Mouse (Mus musculus): Measurements from ENCODE around the gene Cldn13. TPM values are rescaled to one million over a fixed set of nuclear protein-coding genes. Genes with fewer than 3 reads are reported as not detected.
"Not testable (repeated sequence)": the region's sequence is repeated elsewhere in the genome, so short reads cannot be mapped to it uniquely, and the experiment has no call there.

Gene Cldn13
- 0.31 TPM in 1 of 2 replicates, not detected in the other for polyA plus RNA-seq (2015; fragmentation: Nextera tagmentation; extraction: Ambion mirVana)

GRCm38 (mm10) chr5:134915311-134915710 is at the start of gene Cldn13:
TSS of gene Cldn13 (minus strand) at chr5:134915526.
- Histone ChIP-seq H3K27ac (no peak within 1 kb of the TSS), H3K36me3 (no peaks in the 10 kb centered on the region), H3K9me3 (0 out of 2 replicates have a peak, but pooled peaks cover 6% of the 10 kb centered on the region), H3K4me2 (no peak within 1 kb of the TSS), H3K4me1 (replicated peaks) (no peaks in the 10 kb centered on the region), H3K27me3 (no peaks in the 10 kb centered on the region), H3K4me3 (no peak within 1 kb of the TSS), H3K9ac (no peak within 1 kb of the TSS)
- no peak for ATAC-seq (ENCODE audit: low FRiP score)
- 87% methylated on average over 8 of the region's 8 CpGs for WGBS

GRCm38 (mm10) chr5:134964655-134965054 is 49.3 kb upstream of the Cldn13 start:
- H3K36me3 ChIP-seq; H3K9me3 ChIP-seq; H3K4me2 ChIP-seq; H3K4me3 ChIP-seq; ATAC-seq (ENCODE audit: low FRiP score); H3K27ac ChIP-seq; H3K9ac ChIP-seq: not testable (repeated sequence)
- H3K27me3 ChIP-seq, result peaks cover 26% of the 10 kb centered on the region; the same call in 1 of the 2 replicates
- H3K4me1 ChIP-seq (replicated peaks), result peaks cover 12% of the 10 kb centered on the region

- H3K36me3 ChIP-seq, result no peaks in the 10 kb centered on the region
- no peak overlapping the region for H3K27ac ChIP-seq
- H3K4me1 ChIP-seq (replicated peaks), result peaks cover 12% of the 10 kb centered on the region
- no peak overlapping the region for H3K4me3 ChIP-seq
- peaks cover 26% of the 10 kb centered on the region; the same call in 1 of the 2 replicates for H3K27me3 ChIP-seq
- 29% methylated on average over 5 of the region's 5 CpGs for WGBS
- no peak for ATAC-seq (ENCODE audit: low FRiP score)
- H3K9ac ChIP-seq, result no peak overlapping the region
- no peak overlapping the region for H3K4me2 ChIP-seq
- no peaks in the 10 kb centered on the region for H3K9me3 ChIP-seq
Observed at GRCm38 (mm10) chr5:134963546-134963945, 48.2 kb upstream of the Cldn13 start.

- no peak for ATAC-seq (ENCODE audit: low FRiP score)
- 96% methylated on average over 2 of the region's 2 CpGs for WGBS
- no peaks in the 10 kb centered on the region for H3K36me3 ChIP-seq
- H3K27me3 ChIP-seq, result peaks cover 11% of the 10 kb centered on the region; the same call in 1 of the 2 replicates
- no peak overlapping the region for H3K4me3 ChIP-seq
- peaks cover 9% of the 10 kb centered on the region for H3K4me1 ChIP-seq (replicated peaks)
- no peaks in the 10 kb centered on the region for H3K9me3 ChIP-seq
- H3K4me2 ChIP-seq, result no peak overlapping the region
- H3K9ac ChIP-seq, result no peak overlapping the region
- H3K27ac ChIP-seq, result no peak overlapping the region
Observed at GRCm38 (mm10) chr5:134961519-134961918, 46.2 kb upstream of the Cldn13 start.

GRCm38 (mm10) chr5:134960430-134960829 is 45.1 kb upstream of the Cldn13 start:
- H3K9me3 ChIP-seq, result no peaks in the 10 kb centered on the region
- no peaks in the 10 kb centered on the region for H3K36me3 ChIP-seq
- ATAC-seq (ENCODE audit: low FRiP score), result no peak
- H3K27ac ChIP-seq, result no peak overlapping the region
- 0 out of 2 replicates have a peak, but pooled peaks cover 3% of the 10 kb centered on the region for H3K27me3 ChIP-seq
- no peak overlapping the region for H3K9ac ChIP-seq
- 82% methylated on average over 2 of the region's 2 CpGs for WGBS
- no peaks in the 10 kb centered on the region for H3K4me1 ChIP-seq (replicated peaks)
- H3K4me2 ChIP-seq, result no peak overlapping the region
- no peak overlapping the region for H3K4me3 ChIP-seq

- Histone ChIP-seq H3K36me3 (no peaks in the 10 kb centered on the region), H3K9me3 (no peaks in the 10 kb centered on the region), H3K4me3 (no peak overlapping the region), H3K4me1 (replicated peaks) (no peaks in the 10 kb centered on the region), H3K27me3 (0 out of 2 replicates have a peak, but pooled peaks cover under 1% of the 10 kb centered on the region), H3K9ac (no peak overlapping the region), H3K27ac (no peak overlapping the region), H3K4me2 (no peak overlapping the region)
- no peak for ATAC-seq (ENCODE audit: low FRiP score)
- 84% methylated on average over 7 of the region's 7 CpGs for WGBS
Observed at GRCm38 (mm10) chr5:134959114-134959513, 43.8 kb upstream of the Cldn13 start.

- no peaks in the 10 kb centered on the region for H3K36me3 ChIP-seq
- H3K4me1 ChIP-seq (replicated peaks), result no peaks in the 10 kb centered on the region
- H3K27ac ChIP-seq, result no peak overlapping the region
- ATAC-seq (ENCODE audit: low FRiP score), result no peak
- no peak overlapping the region for H3K9ac ChIP-seq
- H3K27me3 ChIP-seq, result 0 out of 2 replicates have a peak, but pooled peaks cover 3% of the 10 kb centered on the region
- H3K9me3 ChIP-seq, result no peaks in the 10 kb centered on the region
- no peak overlapping the region for H3K4me2 ChIP-seq
- WGBS, result 78% methylated on average over 5 of the region's 5 CpGs
- H3K4me3 ChIP-seq, result no peak overlapping the region
Observed at GRCm38 (mm10) chr5:134955491-134955890, 40.2 kb upstream of the Cldn13 start.

GRCm38 (mm10) chr5:134951053-134951884 is 35.9 kb upstream of the Cldn13 start:
- no peaks in the 10 kb centered on the region for H3K9me3 ChIP-seq
- H3K9ac ChIP-seq, result no peak overlapping the region
- no peaks in the 10 kb centered on the region for H3K36me3 ChIP-seq
- no peak overlapping the region for H3K4me2 ChIP-seq
- peaks cover 8% of the 10 kb centered on the region; the same call in 1 of the 2 replicates for H3K4me1 ChIP-seq (replicated peaks)
- peaks cover 24% of the 10 kb centered on the region for H3K27me3 ChIP-seq
- H3K27ac ChIP-seq, result no peak overlapping the region
- no peak for ATAC-seq (ENCODE audit: low FRiP score)
- H3K4me3 ChIP-seq, result no peak overlapping the region
- WGBS, result 55% methylated on average over 19 of the region's 19 CpGs

GRCm38 (mm10) chr5:134948085-134948439 is 32.7 kb upstream of the Cldn13 start:
- no peak overlapping the region for H3K4me3 ChIP-seq
- no peak overlapping the region for H3K27ac ChIP-seq
- H3K9ac ChIP-seq, result no peak overlapping the region
- WGBS, result 67% methylated on average over 4 of the region's 4 CpGs
- H3K27me3 ChIP-seq, result peaks cover 50% of the 10 kb centered on the region
- H3K4me2 ChIP-seq, result no peak overlapping the region
- ATAC-seq (ENCODE audit: low FRiP score), result no peak
- H3K36me3 ChIP-seq, result no peaks in the 10 kb centered on the region
- peaks cover 12% of the 10 kb centered on the region; the same call in 1 of the 2 replicates for H3K4me1 ChIP-seq (replicated peaks)
- no peaks in the 10 kb centered on the region for H3K9me3 ChIP-seq

- H3K4me3 ChIP-seq, result no peak overlapping the region
- H3K27ac ChIP-seq, result no peak overlapping the region
- WGBS, result 74% methylated on average over 5 of the region's 5 CpGs
- no peak overlapping the region for H3K9ac ChIP-seq
- ATAC-seq (ENCODE audit: low FRiP score), result no peak
- H3K9me3 ChIP-seq, result no peaks in the 10 kb centered on the region
- H3K36me3 ChIP-seq, result no peaks in the 10 kb centered on the region
- H3K27me3 ChIP-seq, result peaks cover 50% of the 10 kb centered on the region
- no peak overlapping the region for H3K4me2 ChIP-seq
- peaks cover 12% of the 10 kb centered on the region; the same call in 1 of the 2 replicates for H3K4me1 ChIP-seq (replicated peaks)
Observed at GRCm38 (mm10) chr5:134947420-134948084, 32.2 kb upstream of the Cldn13 start.

- no peak within 1 kb of the TSS for H3K27ac ChIP-seq
- H3K9ac ChIP-seq, result no peak within 1 kb of the TSS
- H3K9me3 ChIP-seq, result no peaks in the 10 kb centered on the region
- peaks cover 12% of the 10 kb centered on the region; the same call in 1 of the 2 replicates for H3K4me1 ChIP-seq (replicated peaks)
- WGBS, result 10% methylated on average over 11 of the region's 11 CpGs
- H3K36me3 ChIP-seq, result no peaks in the 10 kb centered on the region
- H3K27me3 ChIP-seq, result peaks cover 50% of the 10 kb centered on the region
- peak within 1 kb of the TSS; percentile 20; the same call in 1 of the 2 replicates for H3K4me2 ChIP-seq
- no peak for ATAC-seq (ENCODE audit: low FRiP score)
- H3K4me3 ChIP-seq, result 0 out of 2 replicates have a peak within 1 kb of the TSS, but pooled peaks have one; percentile 11
Observed at GRCm38 (mm10) chr5:134946857-134947255, 31.5 kb upstream of the Cldn13 start, which contains the start of gene Cldn4. TSS of gene Cldn4 (minus strand) at chr5:134946934.
